Mouse (Mus musculus): ENCODE data around the gene Zfp36l1. TPM values are rescaled to one million over a fixed set of nuclear protein-coding genes. Genes with fewer than 3 reads are reported as not detected.
"Not testable (repeated sequence)": the region's sequence is repeated elsewhere in the genome, so short reads cannot be mapped to it uniquely, and the experiment has no call there.

Gene Zfp36l1
- polyA plus RNA-seq, 1 experiment from 2014 or later = 152 TPM

DNA sequence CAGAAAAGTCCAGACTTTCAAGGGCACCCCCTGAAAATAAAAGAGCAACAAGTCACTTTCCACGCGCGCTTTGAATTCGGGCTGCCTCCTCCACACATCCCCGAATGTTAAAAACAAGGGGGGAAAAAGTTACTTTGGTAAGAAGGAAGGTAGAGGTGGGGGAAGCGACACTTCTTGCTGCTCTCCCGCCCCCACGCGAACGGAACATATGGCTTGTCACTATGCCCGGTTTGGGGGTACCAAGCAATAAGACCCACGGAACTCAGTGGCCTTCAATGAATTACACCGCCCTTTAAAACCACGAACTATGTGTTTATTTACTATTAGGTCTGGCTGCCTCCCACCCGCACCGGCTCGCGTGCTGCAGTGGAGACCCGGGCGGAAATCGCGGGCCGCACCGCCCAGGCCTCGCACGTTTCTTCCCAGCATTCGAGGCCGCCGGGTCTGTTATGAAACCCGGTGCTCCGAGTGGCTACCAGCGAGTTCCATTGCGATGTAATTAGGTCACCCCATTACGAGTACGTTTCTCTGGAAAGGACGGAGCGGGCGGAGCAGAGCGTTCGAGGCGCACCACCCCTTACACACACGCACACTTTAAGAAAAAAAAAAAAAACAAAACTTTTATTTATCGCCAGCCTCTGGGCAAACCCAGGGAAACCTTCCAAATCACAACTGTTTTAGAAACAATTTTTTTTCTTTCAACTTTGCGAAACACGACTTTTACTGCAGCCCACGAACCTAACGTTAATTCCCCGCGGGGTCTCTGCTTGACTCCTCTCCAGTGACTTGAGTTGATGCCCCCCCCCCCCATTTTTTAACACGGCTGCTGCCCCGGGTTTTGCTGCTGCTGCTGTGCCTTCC is 1.4 kb upstream of the Zfp36l1 start:
- Histone ChIP-seq H3K9ac (ENCODE audit: low read length) (peak overlapping the region; percentile 89), H3K4me3 (ENCODE audit: low read length) (peak overlapping the region; percentile 71), H3K4me2 (ENCODE audit: low read depth, low read length) (peak overlapping the region; percentile 89), H3K27me3 (ENCODE audit: control insufficient read depth, insufficient read depth, low read depth, low read length) (no peaks in the 10 kb centered on the region), H3K36me3 (ENCODE audit: control insufficient read depth, insufficient read depth, low read length) (peaks cover 9% of the 10 kb centered on the region), H3K9me3 (ENCODE audit: control insufficient read depth, low read length) (no peaks in the 10 kb centered on the region), H3K4me1 (replicated peaks; ENCODE audit: control insufficient read depth, insufficient read depth, low read length) (peaks cover 9% of the 10 kb centered on the region), H3K27ac (ENCODE audit: low read length) (peak overlapping the region; percentile 100)
- under 1% methylated on average over 51 of the region's 51 CpGs for WGBS
- ATAC-seq (ENCODE audit: low read depth) = peak; percentile 33

DNA sequence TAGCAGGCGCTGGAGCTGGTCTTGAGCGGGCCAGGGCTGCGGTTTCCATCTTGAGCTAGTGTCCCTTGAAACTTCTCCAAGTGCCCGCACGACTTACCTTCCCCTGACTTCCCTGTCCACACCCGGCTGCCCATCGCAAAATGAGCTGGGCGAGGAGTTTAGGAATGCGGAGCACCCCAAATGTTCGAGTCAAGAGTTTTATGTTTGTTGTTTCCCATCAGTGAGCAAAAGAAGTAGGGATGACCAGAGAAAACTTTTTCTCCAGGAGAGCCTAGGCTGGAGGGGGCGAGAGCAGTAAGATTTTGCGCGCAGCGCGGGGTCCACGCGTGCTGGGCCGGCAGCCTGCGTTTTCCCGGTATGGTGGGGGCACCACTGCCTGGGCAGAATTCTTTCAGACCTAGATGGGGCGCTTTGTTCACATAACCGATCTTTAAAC is 791 bp upstream of the Zfp36l1 start:
- Histone ChIP-seq H3K9ac (ENCODE audit: low read length) (peak overlapping the region; percentile 89), H3K27me3 (ENCODE audit: control insufficient read depth, insufficient read depth, low read depth, low read length) (no peaks in the 10 kb centered on the region), H3K4me3 (ENCODE audit: low read length) (peak overlapping the region; percentile 71), H3K27ac (ENCODE audit: low read length) (peak overlapping the region; percentile 100), H3K9me3 (ENCODE audit: control insufficient read depth, low read length) (no peaks in the 10 kb centered on the region), H3K4me1 (replicated peaks; ENCODE audit: control insufficient read depth, insufficient read depth, low read length) (peaks cover 9% of the 10 kb centered on the region), H3K36me3 (ENCODE audit: control insufficient read depth, insufficient read depth, low read length) (peaks cover 9% of the 10 kb centered on the region), H3K4me2 (ENCODE audit: low read depth, low read length) (peak overlapping the region; percentile 89)
- ATAC-seq (ENCODE audit: low read depth) = peak; percentile 21; the same call in 1 of the 2 replicates
- under 1% methylated on average over 22 of the region's 22 CpGs for WGBS

DNA sequence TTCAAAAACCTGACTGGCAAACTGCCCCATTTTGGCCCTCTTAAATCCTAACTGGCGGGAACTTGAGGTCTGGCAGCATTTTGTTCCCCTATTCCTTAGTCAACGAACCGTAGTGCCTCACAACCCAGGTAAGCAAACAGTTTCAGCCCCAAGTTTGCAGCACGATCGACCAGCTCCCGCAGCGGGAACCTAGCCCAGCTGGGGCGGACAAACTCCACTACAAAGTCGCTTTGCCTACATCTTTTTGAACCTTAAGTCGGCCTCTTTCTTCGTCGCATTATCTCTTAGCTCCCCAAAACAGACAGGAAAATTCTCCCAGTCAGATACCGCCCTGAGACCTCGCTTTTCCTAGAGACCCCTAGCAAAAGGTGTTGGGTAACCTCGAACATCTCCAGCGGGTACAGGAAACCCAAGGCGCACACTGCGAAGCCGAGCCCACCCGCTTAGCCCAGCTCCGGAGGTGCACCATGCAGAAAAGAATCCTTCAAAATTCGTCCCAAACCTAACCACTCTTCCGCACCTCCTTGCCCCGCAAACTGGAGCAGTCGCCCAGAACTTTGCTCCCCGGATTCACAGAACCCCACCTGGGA is 647 bp downstream of the Zfp36l1 start:
- Histone ChIP-seq H3K27me3 (ENCODE audit: control insufficient read depth, insufficient read depth, low read depth, low read length) (no peaks in the 10 kb centered on the region), H3K4me2 (ENCODE audit: low read depth, low read length) (peak overlapping the region; percentile 83), H3K36me3 (ENCODE audit: control insufficient read depth, insufficient read depth, low read length) (peaks cover 16% of the 10 kb centered on the region), H3K9me3 (ENCODE audit: control insufficient read depth, low read length) (no peaks in the 10 kb centered on the region), H3K4me3 (ENCODE audit: low read length) (peak overlapping the region; percentile 71), H3K9ac (ENCODE audit: low read length) (peak overlapping the region; percentile 97), H3K27ac (ENCODE audit: low read length) (peak overlapping the region; percentile 96), H3K4me1 (replicated peaks; ENCODE audit: control insufficient read depth, insufficient read depth, low read length) (peaks cover 5% of the 10 kb centered on the region)
- ATAC-seq (ENCODE audit: low read depth) = no peak
- under 1% methylated on average over 26 of the region's 26 CpGs for WGBS

DNA sequence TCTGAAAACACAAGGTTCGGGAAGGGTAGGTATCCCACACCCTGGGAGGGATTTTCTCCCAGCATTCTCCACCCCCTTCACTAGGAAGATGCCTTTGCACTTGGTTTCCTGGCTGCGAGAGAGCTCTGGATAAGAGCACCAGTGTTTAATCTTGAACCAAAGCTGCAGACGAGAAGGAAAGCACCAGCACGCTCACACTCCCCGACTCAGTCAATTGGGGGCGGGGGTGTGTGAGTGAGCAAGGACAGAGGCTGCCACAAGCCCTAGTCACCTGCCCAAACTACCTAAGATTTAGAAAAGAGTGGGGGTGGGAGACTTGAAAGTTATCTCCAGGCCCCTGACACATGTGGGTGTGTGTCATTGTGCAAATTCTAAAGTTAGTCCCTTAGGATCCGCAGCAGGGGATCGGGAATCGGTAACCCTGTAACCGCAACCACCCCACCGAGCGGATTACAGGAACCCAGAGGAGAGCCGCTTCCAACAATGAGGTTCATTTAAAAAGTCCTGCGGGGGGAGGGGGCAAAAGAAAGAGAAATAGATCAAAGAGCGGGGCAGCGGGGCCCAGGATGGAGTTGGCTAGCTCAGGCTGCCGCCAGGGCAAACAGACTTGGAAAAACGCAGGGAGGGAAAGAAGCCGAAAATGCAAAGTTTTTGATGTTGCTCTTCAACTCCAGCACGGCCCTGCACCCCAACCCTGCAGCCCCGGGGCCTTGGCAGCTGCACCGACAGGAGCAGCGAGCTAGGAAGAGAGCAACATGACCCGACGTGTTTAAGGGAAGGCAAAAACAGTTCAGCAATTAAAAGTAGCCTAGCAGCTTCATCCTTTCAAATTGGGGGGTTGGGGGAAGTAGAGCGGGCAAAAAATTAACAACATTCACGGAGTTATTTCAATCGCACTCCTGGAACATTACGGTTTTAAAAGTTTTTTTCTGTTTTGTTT is 1.4 kb downstream of the Zfp36l1 start:
- under 1% methylated on average over 29 of the region's 29 CpGs for WGBS
- peaks cover 21% of the 10 kb centered on the region for H3K36me3 ChIP-seq (ENCODE audit: control insufficient read depth, insufficient read depth, low read length)
- peak overlapping the region; percentile 96 for H3K27ac ChIP-seq (ENCODE audit: low read length)
- ATAC-seq (ENCODE audit: low read depth) = no peak
- H3K4me1 ChIP-seq (replicated peaks; ENCODE audit: control insufficient read depth, insufficient read depth, low read length) = peaks cover 3% of the 10 kb centered on the region
- H3K9me3 ChIP-seq (ENCODE audit: control insufficient read depth, low read length) = no peaks in the 10 kb centered on the region
- peak overlapping the region; percentile 97 for H3K9ac ChIP-seq (ENCODE audit: low read length)
- peak overlapping the region; percentile 83 for H3K4me2 ChIP-seq (ENCODE audit: low read depth, low read length)
- H3K27me3 ChIP-seq (ENCODE audit: control insufficient read depth, insufficient read depth, low read depth, low read length) = no peaks in the 10 kb centered on the region
- peak overlapping the region; percentile 71 for H3K4me3 ChIP-seq (ENCODE audit: low read length)

DNA sequence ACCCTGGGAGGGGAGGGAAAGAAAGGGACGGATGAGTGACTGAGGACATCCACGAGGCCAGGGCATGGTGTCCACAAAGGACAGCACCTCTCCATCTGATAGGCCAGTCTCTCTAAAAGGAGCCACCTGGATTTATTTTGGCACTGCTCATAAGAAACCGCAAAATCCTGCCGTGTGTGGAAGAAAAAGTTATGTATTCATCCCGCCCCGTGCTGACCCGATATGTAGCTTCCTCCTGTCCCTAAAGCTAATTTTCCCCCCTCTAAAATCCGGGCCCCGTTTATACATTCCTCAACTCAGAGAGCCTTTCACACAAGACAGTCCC is 2.3 kb downstream of the Zfp36l1 start:
- Histone ChIP-seq H3K9me3 (ENCODE audit: control insufficient read depth, low read length) (no peaks in the 10 kb centered on the region), H3K27me3 (ENCODE audit: control insufficient read depth, insufficient read depth, low read depth, low read length) (no peaks in the 10 kb centered on the region), H3K4me3 (ENCODE audit: low read length) (peak overlapping the region; percentile 71), H3K4me2 (ENCODE audit: low read depth, low read length) (peak overlapping the region; percentile 83), H3K27ac (ENCODE audit: low read length) (peak overlapping the region; percentile 96), H3K4me1 (replicated peaks; ENCODE audit: control insufficient read depth, insufficient read depth, low read length) (no peaks in the 10 kb centered on the region; the same call in 1 of the 2 replicates), H3K9ac (ENCODE audit: low read length) (peak overlapping the region; percentile 97), H3K36me3 (ENCODE audit: control insufficient read depth, insufficient read depth, low read length) (peaks cover 21% of the 10 kb centered on the region)
- 2% methylated on average over 9 of the region's 9 CpGs for WGBS
- ATAC-seq (ENCODE audit: low read depth) = no peak

DNA sequence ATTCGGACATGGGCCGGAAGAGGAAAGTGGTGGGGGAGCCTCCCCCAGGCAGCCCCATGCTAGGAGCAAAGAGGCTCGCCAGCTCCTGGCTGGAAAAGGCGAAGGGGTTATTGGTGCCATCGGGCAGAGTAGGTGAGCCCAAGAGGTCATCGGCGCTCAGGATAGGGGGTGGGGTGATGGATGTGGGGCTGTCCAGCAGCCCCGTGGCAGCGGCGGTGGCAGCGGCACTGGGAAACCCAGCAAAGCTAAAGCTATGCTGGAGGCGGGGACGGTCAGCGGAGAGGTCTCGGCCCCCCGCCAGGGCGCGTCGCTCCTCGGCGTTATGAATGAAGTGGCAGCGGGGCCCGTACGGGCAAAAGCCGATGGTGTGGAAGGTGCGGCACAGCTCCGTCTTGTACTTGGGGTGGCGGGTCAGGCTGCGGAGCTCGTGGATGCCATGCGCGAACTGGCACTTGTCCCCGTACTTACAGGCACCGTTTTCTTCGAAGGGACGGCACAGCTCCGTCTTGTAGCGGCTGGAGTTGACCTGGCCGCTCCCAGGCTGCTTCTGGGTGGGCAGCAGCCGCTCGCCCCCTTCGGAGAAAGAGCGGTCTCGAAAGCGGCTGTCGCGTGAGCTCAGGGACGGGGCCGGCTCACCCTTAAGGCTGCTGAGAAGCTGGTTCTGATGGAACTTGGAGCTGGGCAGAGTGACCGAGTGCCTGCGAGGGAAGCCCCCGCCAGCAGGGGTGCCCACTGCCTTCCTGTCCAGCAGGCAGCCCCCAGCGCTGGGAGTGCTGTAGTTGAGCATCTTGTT is 2.9 kb downstream of the Zfp36l1 start:
- Histone ChIP-seq H3K9me3 (ENCODE audit: control insufficient read depth, low read length) (no peaks in the 10 kb centered on the region), H3K4me2 (ENCODE audit: low read depth, low read length) (peak overlapping the region; percentile 83), H3K36me3 (ENCODE audit: control insufficient read depth, insufficient read depth, low read length) (peaks cover 21% of the 10 kb centered on the region), H3K9ac (ENCODE audit: low read length) (peak overlapping the region; percentile 97), H3K27ac (ENCODE audit: low read length) (peak overlapping the region; percentile 96), H3K4me1 (replicated peaks; ENCODE audit: control insufficient read depth, insufficient read depth, low read length) (no peaks in the 10 kb centered on the region; the same call in 1 of the 2 replicates), H3K4me3 (ENCODE audit: low read length) (peak overlapping the region; percentile 71), H3K27me3 (ENCODE audit: control insufficient read depth, insufficient read depth, low read depth, low read length) (no peaks in the 10 kb centered on the region)
- no peak for ATAC-seq (ENCODE audit: low read depth)
- WGBS = 3% methylated on average over 50 of the region's 53 CpGs

DNA sequence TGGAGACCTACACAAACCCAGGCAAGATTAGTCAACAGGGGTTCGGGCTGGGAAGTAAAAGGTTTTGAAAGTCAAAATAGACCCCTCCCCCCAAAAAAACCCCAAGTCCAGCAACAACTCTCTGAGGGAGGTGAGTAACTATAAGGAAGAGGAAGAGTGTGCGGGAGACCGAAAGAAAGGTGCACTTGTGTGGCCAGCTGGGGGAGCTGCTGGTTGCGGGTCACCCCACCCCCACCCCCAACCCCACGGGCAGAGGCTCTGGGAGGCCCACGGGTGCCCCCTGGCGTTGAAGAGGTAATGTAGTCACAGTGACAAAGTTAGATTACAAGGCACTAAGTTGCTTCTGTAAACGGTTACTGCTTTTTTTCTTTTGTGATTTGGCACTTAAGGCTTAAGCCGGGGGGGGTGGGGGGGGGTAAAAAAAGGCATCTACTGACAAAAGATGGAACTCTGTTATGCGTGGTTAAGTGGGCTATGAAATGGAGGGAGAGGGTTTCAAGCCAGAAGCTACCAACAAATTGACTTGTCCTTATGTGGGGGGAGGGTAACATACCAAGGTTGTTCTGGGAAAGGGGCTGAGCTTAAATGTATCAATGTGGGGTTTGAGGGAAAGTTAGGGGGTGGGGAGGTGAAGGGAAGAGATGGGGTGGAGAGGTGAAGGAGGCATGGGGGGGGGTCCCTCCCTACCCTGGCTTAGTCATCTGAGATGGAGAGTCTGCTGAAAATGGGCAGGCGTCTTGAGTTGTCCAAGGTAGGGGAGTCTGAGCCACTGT is 3.7 kb downstream of the Zfp36l1 start:
- H3K27me3 ChIP-seq (ENCODE audit: control insufficient read depth, insufficient read depth, low read depth, low read length); H3K4me1 ChIP-seq (replicated peaks; ENCODE audit: control insufficient read depth, insufficient read depth, low read length); H3K9me3 ChIP-seq (ENCODE audit: control insufficient read depth, low read length); ATAC-seq (ENCODE audit: low read depth): not testable (repeated sequence)
- WGBS = under 1% methylated on average over 11 of the region's 11 CpGs
- peak overlapping the region; percentile 97 for H3K9ac ChIP-seq (ENCODE audit: low read length)
- H3K27ac ChIP-seq (ENCODE audit: low read length) = peak overlapping the region; percentile 96
- H3K4me3 ChIP-seq (ENCODE audit: low read length) = peak overlapping the region; percentile 71
- H3K4me2 ChIP-seq (ENCODE audit: low read depth, low read length) = peak overlapping the region; percentile 83
- peaks cover 21% of the 10 kb centered on the region for H3K36me3 ChIP-seq (ENCODE audit: control insufficient read depth, insufficient read depth, low read length)

All from lung, embryonic 16.5 days (tissue).